Mouse (Mus musculus) lung, embryonic 16.5 days (tissue): ENCODE results near the gene Clca2. TPM values are rescaled to one million over a fixed set of nuclear protein-coding genes. Genes with fewer than 3 reads are reported as not detected.
"Not testable (repeated sequence)": the region's sequence is repeated elsewhere in the genome, so short reads cannot be mapped to it uniquely, and the experiment has no call there.

ENCODE experiments used
- ATAC-seq: fragments of 200-750 bp; cut with Nextera tagmentation; 2 replicates; pipeline ENCODE4 v1.8.0; 2017; ENCODE audit warnings: low read depth, mild to moderate bottlenecking, moderate library complexity
- H3K27ac ChIP-seq: fragments of 300-500 bp; sonication (generic); 2 replicates; pipeline ENCODE4 v1.5.1; 2014; ENCODE audit warnings: mild to moderate bottlenecking, control low read depth, low read length
- H3K27me3 ChIP-seq: fragments of 300-500 bp; sonication (generic); 2 replicates; pipeline ENCODE4 v1.6.1; 2014; ENCODE audit warnings: low read depth, low read length, mixed read lengths; ENCODE audit not compliant: control insufficient read depth, insufficient read depth
- H3K36me3 ChIP-seq: fragments of 300-500 bp; sonication (generic); 2 replicates; pipeline ENCODE4 v1.6.1; 2014; ENCODE audit warnings: low read length; ENCODE audit not compliant: control insufficient read depth, insufficient read depth
- H3K4me1 ChIP-seq: fragments of 300-500 bp; sonication (generic); replicated peaks from 2 replicates; pipeline ENCODE4 v1.6.1; 2014; ENCODE audit warnings: low read length, mixed read lengths; ENCODE audit not compliant: control insufficient read depth, insufficient read depth
- H3K4me2 ChIP-seq: fragments of 300-500 bp; sonication (generic); 2 replicates; pipeline ENCODE4 v1.6.1; 2014; ENCODE audit warnings: low read depth, low read length, control low read depth
- H3K4me3 ChIP-seq: fragments of 300-500 bp; sonication (generic); 2 replicates; pipeline ENCODE4 v1.5.1; 2014; ENCODE audit warnings: mild to moderate bottlenecking, low read length, control low read depth
- H3K9ac ChIP-seq: fragments of 300-500 bp; sonication (generic); 2 replicates; pipeline ENCODE4 v1.6.1; 2014; ENCODE audit warnings: low read length, control low read depth
- H3K9me3 ChIP-seq: fragments of 300-500 bp; sonication (generic); 2 replicates; pipeline ENCODE4 v1.6.1; 2016; ENCODE audit warnings: low read length; ENCODE audit not compliant: control insufficient read depth
- WGBS: fragments of 180-500 bp; shearing (Covaris S2); extraction: QIAGEN DNeasy Blood & Tissue Kit; methylation state at CpG from one replicate; pipeline ENCODE4 v1.1.7; 2014; 5-methylcytosine and 5-hydroxymethylcytosine counted together
- polyA plus RNA-seq: library from polyadenylated mRNA; unstranded; fragments of >200 nt; fragmentation: Nextera tagmentation; extraction: Ambion mirVana; gene quantifications from 2 replicates; pipeline ENCODE4 v1.2.1, GENCODE M21; 2015

Clca2 gene
- polyA plus RNA-seq, 1 experiment from 2014 or later, result 0.33 TPM

DNA sequence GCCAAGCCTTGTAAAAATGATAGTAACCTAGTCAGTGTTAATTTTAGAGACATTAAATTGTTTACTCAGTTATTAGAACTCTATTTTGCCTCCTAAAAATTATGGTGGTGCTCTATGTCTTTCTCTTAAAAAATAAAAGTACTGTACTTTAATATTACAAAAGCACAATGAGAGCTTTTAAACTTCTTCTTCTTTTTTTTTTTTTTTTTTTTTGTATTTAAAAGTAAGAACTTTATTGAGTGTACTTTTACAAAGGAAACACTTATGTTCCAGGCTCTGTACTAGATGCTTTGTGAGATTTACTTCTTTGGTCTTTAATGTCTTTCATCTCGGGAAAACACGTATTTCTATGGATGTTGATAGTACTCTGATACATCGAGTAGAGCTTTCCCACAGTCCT is 44.1 kb downstream of the Clca2 start:
- not testable (repeated sequence) for H3K4me1 ChIP-seq, ATAC-seq, H3K27ac ChIP-seq, H3K4me2 ChIP-seq, H3K27me3 ChIP-seq, H3K36me3 ChIP-seq, H3K4me3 ChIP-seq, H3K9ac ChIP-seq, H3K9me3 ChIP-seq
- 90% methylated on average over 3 of the region's 3 CpGs for WGBS

DNA sequence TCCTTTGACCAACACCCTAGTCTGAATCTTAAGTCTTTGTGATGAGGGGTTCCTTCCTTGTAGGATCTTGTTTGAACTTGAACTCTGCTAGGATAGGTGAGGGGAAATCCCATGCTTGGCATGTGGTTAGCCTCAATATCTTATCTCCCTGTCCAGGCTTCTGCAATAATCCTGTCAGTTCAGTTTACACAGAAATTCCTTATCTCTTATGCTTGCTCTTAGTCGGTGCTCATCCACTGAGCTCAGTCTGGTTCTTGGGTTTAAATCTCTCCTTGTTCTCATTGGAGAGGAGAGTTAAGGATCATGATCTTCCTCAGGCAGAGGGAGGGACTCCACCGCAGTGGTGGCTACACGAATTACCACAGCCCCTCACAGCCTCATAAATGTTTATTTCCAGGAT is 49.4 kb downstream of the Clca2 start:
- H3K9ac ChIP-seq, result no peak overlapping the region
- 32% methylated on average over 3 of the region's 3 CpGs for WGBS
- no peak overlapping the region for H3K4me3 ChIP-seq
- no peak for ATAC-seq
- H3K36me3 ChIP-seq, result no peaks in the 10 kb centered on the region
- no peaks in the 10 kb centered on the region for H3K27me3 ChIP-seq
- no peak overlapping the region for H3K4me2 ChIP-seq
- H3K9me3 ChIP-seq, result no peaks in the 10 kb centered on the region
- no peaks in the 10 kb centered on the region for H3K4me1 ChIP-seq
- H3K27ac ChIP-seq, result no peak overlapping the region

- no peak overlapping the region for H3K9ac ChIP-seq
- ATAC-seq, result no peak
- no peaks in the 10 kb centered on the region for H3K9me3 ChIP-seq
- 38% methylated on average over 3 of the region's 3 CpGs for WGBS
- no peaks in the 10 kb centered on the region for H3K27me3 ChIP-seq
- H3K36me3 ChIP-seq, result no peaks in the 10 kb centered on the region
- H3K4me2 ChIP-seq, result no peak overlapping the region
- no peaks in the 10 kb centered on the region for H3K4me1 ChIP-seq
- no peak overlapping the region for H3K27ac ChIP-seq
- H3K4me3 ChIP-seq, result no peak overlapping the region
Observed at GRCm38 (mm10) chr3:145038813-145039212, 60.4 kb downstream of the Clca2 start.

- Histone ChIP-seq H3K9ac (no peak within 1 kb of the TSS), H3K4me1 (no peaks in the 10 kb centered on the region), H3K4me2 (no peak within 1 kb of the TSS), H3K9me3 (no peaks in the 10 kb centered on the region), H3K4me3 (no peak within 1 kb of the TSS), H3K36me3 (no peaks in the 10 kb centered on the region), H3K27ac (no peak within 1 kb of the TSS), H3K27me3 (no peaks in the 10 kb centered on the region)
- ATAC-seq, result no peak
Observed at GRCm38 (mm10) chr3:145032676-145033075, 66.6 kb downstream of the Clca2 start, which contains the start of gene Clca1. Gene Clca1, minus strand, starts transcription at chr3:145032776.

DNA sequence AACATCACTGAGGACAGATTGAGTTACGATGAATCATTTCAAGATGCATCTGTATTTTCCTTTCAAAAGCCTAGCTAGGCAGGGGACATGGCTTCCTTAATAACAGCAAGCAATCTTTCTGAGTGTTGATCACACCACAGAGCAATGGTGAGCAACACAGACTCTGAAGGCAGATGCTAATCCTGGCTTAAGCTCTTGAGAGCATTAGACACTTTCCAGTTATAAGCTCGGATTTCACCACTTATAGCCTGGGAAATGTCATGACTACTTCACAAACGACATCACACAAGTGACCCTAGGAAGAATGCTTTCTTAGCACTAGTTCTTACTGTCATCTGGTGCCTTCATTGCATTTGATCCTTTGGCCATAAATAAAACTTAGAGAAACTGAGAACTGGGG is 71.2 kb downstream of the Clca2 start:
- Histone ChIP-seq H3K9me3 (no peaks in the 10 kb centered on the region), H3K9ac (no peak overlapping the region), H3K4me1 (no peaks in the 10 kb centered on the region), H3K36me3 (no peaks in the 10 kb centered on the region), H3K27ac (no peak overlapping the region), H3K27me3 (no peaks in the 10 kb centered on the region), H3K4me2 (no peak overlapping the region), H3K4me3 (no peak overlapping the region)
- no peak for ATAC-seq
- 65% methylated on average over 3 of the region's 3 CpGs for WGBS

- no peak for ATAC-seq
- Histone ChIP-seq H3K4me3 (no peak overlapping the region), H3K27ac (no peak overlapping the region), H3K9ac (no peak overlapping the region), H3K4me1 (no peaks in the 10 kb centered on the region), H3K4me2 (no peak overlapping the region), H3K36me3 (no peaks in the 10 kb centered on the region), H3K27me3 (no peaks in the 10 kb centered on the region), H3K9me3 (no peaks in the 10 kb centered on the region)
- 39% methylated on average over 3 of the region's 3 CpGs for WGBS
Observed at GRCm38 (mm10) chr3:145026750-145027149, 72.5 kb downstream of the Clca2 start.

Other genes starting within 250 kb of the Clca2 start
- 0.40 TPM in 1 of 2 replicates, not detected in the other for gene Clca4b, start 166.9 kb downstream of the Clca2 start, polyA plus RNA-seq
- gene Clca4a, start 124.4 kb downstream of the Clca2 start, polyA plus RNA-seq, result 0.09 TPM in 1 of 2 replicates, not detected in the other
- 0.13 TPM in 1 of 2 replicates, not detected in the other for gene Clca1, start 66.7 kb downstream of the Clca2 start, polyA plus RNA-seq
- 15.9 and 16.0 TPM in 2 replicates for gene Odf2l, start 19.1 kb upstream of the Clca2 start, polyA plus RNA-seq
- gene Col24a1, start 193.0 kb upstream of the Clca2 start, polyA plus RNA-seq, result 2.1 and 2.4 TPM in 2 replicates